Mouse (Mus musculus): ENCODE results near the gene Sh3kbp1.

DNA sequence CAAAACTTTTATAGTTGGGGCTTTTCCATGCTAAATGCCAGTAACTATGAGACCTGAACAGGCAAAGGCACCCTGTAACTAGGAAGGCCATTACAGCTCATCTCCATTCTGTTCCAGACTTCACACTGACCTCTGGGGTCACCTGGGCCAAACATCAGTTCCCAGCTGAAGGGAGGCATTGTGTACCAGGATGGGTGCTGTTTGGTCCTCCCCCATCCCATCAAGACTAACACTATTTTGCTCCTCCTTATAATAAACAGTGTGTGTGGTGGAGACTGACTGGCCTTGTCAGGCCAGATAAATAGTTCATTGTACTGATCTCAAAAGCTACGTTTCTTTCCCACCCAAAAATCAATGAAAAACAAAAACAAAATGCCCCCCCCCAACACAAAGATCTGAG is 138.8 kb downstream of the Sh3kbp1 start:
- TF ChIP-seq POLR2A (IDR thresholded peaks at IDR 0.05; ENCODE audit: insufficient read depth, low read length) (no peak), CTCF (IDR thresholded peaks at IDR 0.05; ENCODE audit: low read depth, low read length) (no peak), EP300 (IDR thresholded peaks at IDR 0.05; ENCODE audit: insufficient read depth, low read depth, low read length) (no peak)

All from ES-Bruce4 (cell line).